Mouse (Mus musculus) small intestine, adult 2 months (tissue): ENCODE measurements around the gene Apoo. TPM values are rescaled to one million over a fixed set of nuclear protein-coding genes. Genes with fewer than 3 reads are reported as not detected.
"Not testable (repeated sequence)": the region's sequence is repeated elsewhere in the genome, so short reads cannot be mapped to it uniquely, and the experiment has no call there.

Source experiments
- H3K27ac ChIP-seq: fragments of 200-500 bp; 2 replicates; pipeline ENCODE4 v1.5.1; 2012; ENCODE audit warnings: low read depth, low read length, control low read depth, inconsistent platforms; ENCODE audit not compliant: insufficient read depth
- H3K27me3 ChIP-seq: fragments of 200-500 bp; 2 replicates; pipeline ENCODE4 v1.6.1; 2012; ENCODE audit warnings: mild to moderate bottlenecking, moderate library complexity, low read length, inconsistent platforms; ENCODE audit not compliant: control insufficient read depth, insufficient read depth
- H3K36me3 ChIP-seq: fragments of 200-500 bp; 2 replicates; pipeline ENCODE4 v1.6.1; 2012; ENCODE audit warnings: mild to moderate bottlenecking, low read length, control low read depth, inconsistent platforms; ENCODE audit not compliant: control insufficient read depth, insufficient read depth
- H3K4me1 ChIP-seq: fragments of 200-500 bp; 2 replicates; pipeline ENCODE4 v1.6.1; 2012; ENCODE audit warnings: low read length, inconsistent platforms, mixed read lengths; ENCODE audit not compliant: control insufficient read depth, insufficient read depth, insufficient read length
- H3K4me3 ChIP-seq: fragments of 200-500 bp; 2 replicates; pipeline ENCODE4 v1.5.1; 2012; ENCODE audit warnings: low read depth, mild to moderate bottlenecking, control low read depth, inconsistent platforms, low read length, moderate library complexity
- CTCF ChIP-seq: fragments of 200-500 bp; IDR thresholded peaks from 2 replicates; pipeline ENCODE4 v1.5.1; 2012; ENCODE audit warnings: low read depth, mild to moderate bottlenecking, control low read depth, inconsistent platforms, low read length, moderate library complexity, mixed read lengths; ENCODE audit not compliant: insufficient replicate concordance, insufficient read length; ENCODE audit errors: extremely low read depth
- POLR2A ChIP-seq: fragments of 200-500 bp; IDR thresholded peaks from 2 replicates; pipeline ENCODE4 v1.6.1; 2012; ENCODE audit warnings: low read depth, mild to moderate bottlenecking, control low read depth, inconsistent platforms, low read length, moderate library complexity
- WGBS: fragments of 180-500 bp; shearing (Covaris S2); methylation state at CpG from one replicate; pipeline ENCODE4 v1.1.7; 2018; 5-methylcytosine and 5-hydroxymethylcytosine counted together
- polyA plus RNA-seq: library from polyadenylated mRNA; depleted of rRNA; stranded (reverse); fragments of >200 nt; gene quantifications from 2 replicates; pipeline ENCODE4 v1.2.3, GENCODE M21; 2012; rRNA removed

Gene Apoo
- 1.8 and 2.4 TPM in 2 replicates for polyA plus RNA-seq

DNA sequence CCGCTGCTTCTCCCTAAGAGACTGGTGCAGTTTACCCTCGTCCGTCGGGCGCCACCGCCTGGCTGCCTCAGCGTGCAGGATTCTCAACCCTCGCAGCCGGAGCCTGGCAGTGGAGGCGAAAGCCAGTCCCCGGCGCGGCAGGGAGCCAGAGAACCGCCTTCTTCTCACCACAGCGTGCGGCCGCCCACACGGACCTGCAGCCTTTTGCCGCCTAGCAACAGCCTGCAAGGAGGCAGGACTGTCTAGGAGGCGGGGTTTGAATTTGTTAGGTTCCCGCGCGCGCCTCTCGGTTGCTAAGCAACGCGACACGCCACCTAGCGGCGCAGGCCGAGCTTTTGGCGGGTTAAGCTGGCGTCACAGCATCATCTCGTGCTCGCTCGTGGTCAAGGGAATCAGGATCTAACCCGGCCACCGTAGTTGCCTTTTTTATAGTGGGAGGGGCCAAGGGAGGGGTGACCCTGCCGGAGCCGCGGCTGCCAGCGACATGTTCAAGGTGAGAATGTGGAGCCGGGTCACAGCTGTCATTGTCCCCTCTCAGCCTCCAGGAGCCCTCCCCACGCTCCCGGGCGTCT lies at the start of gene Apoo, which contains the start of gene Fam90a1b:
Gene Apoo (plus strand): TSS at position 448 of the 572 bp plus-strand sequence.
Gene Fam90a1b (minus strand): TSS at position 108 of the 572 bp plus-strand sequence.
- H3K27me3 ChIP-seq = peaks cover 12% of the 10 kb centered on the region
- 0 out of 2 replicates have a peak, but pooled peaks have one; percentile 14 for TF ChIP-seq POLR2A
- TF ChIP-seq CTCF = peak; percentile 48
- no peaks in the 10 kb centered on the region for H3K36me3 ChIP-seq
- WGBS = 9% methylated on average over 46 of the region's 46 CpGs
- H3K4me3 ChIP-seq = peak within 1 kb of the TSS; percentile 98
- no peaks in the 10 kb centered on the region for H3K4me1 ChIP-seq
- H3K27ac ChIP-seq = peak within 1 kb of the TSS; percentile 29; the same call in 1 of the 2 replicates

DNA sequence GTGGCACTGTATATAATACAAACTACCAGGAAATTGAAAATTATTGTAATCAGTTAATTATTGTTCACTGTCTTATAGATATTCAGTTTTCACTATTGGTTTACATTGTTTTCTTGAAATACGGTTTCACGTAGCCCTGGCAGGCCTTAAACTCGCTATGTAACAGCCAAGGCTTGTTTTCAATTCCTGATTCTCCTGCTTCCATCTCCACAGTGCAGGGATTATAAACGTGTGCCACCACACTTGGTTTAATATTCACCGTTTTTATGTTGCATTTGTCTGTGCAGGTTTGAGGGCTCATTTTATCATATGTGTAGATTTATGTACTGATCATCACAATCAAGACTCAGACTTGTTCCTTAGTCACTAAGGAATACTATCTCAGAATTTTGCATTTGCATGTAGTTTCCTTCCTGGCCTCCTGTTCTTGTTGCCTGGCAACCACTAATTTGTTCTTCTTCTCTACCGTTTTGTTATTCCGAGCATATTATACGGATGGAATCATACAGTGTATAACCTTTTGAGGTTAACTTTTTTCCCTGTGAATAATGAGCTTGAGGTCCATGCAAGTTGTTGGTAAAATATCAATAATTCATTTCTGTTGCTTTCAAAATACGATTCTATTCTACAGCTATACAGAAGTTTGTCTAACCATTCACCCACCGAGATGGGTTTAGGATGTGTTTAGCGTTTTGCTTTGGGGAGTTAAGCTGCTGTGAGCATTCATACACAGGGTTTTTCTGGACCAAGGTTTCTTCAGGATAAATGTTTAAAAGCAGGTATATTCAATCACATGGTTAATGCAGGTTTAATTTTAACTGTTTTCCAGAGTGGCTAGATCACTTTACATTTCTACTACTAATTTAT lies 45.6 kb upstream of the Apoo start:
- Histone ChIP-seq H3K27ac (no peak overlapping the region), H3K4me3 (no peak overlapping the region), H3K36me3 (no peaks in the 10 kb centered on the region), H3K4me1 (no peaks in the 10 kb centered on the region), H3K27me3 (no peaks in the 10 kb centered on the region)
- TF ChIP-seq CTCF (no peak), POLR2A (no peak)
- WGBS = 79% methylated on average over 11 of the region's 11 CpGs

DNA sequence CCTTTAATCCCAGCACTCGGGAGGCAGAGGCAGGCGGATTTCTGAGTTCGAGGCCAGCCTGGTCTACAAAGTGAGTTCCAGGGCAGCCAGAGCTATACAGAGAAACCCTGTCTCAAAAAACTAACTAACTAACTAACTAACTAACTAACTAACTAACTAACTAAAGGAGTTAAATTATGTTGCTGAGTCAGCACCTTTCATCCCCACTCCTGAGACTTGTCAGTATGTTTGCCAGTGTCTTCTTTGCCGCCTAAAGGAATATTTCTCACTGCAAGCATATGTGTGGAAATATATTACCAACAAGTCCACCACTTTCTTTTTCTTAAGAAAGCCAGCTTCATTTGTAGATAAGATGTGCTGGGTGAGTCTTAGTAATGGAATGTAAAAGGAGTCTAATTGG lies 23.3 kb upstream of the Apoo start:
- H3K27ac ChIP-seq, H3K4me1 ChIP-seq, H3K4me3 ChIP-seq, H3K27me3 ChIP-seq, H3K36me3 ChIP-seq: not testable (repeated sequence)
- WGBS = 85% methylated on average over 4 of the region's 4 CpGs

DNA sequence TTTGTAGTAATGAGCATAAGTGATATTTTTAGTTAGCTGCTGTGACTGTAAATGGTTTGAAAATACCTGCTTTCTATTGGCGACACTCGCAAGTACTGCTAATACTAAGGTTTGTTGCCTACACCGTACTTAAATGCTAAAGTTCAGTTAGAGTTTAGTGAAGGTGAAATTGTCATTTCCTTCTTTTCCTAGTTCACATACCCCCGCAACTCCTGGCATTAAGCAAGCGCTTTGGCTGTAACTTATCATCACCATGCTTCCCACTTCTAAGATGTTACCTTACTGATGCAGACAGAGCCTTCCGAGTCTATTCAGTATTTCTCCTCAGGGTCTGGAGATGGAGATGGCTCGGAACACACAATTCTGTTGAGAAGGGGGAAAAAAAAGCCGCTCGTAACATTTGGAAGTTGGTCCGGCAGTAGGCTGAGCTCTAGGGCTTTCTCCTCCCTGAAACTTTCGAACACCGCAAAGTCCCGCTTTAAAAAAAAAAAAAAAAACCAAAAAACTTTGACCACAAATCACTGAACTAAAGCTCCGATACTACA lies 1.5 kb upstream of the Apoo start:
- H3K4me3 ChIP-seq = 0 out of 2 replicates have a peak overlapping the region, but pooled peaks have one; percentile 40
- TF ChIP-seq CTCF (no peak), POLR2A (no peak)
- no peaks in the 10 kb centered on the region for H3K36me3 ChIP-seq
- no peak overlapping the region for H3K27ac ChIP-seq
- 25% methylated on average over 14 of the region's 14 CpGs for WGBS
- no peaks in the 10 kb centered on the region for H3K4me1 ChIP-seq
- peaks cover 12% of the 10 kb centered on the region for H3K27me3 ChIP-seq

DNA sequence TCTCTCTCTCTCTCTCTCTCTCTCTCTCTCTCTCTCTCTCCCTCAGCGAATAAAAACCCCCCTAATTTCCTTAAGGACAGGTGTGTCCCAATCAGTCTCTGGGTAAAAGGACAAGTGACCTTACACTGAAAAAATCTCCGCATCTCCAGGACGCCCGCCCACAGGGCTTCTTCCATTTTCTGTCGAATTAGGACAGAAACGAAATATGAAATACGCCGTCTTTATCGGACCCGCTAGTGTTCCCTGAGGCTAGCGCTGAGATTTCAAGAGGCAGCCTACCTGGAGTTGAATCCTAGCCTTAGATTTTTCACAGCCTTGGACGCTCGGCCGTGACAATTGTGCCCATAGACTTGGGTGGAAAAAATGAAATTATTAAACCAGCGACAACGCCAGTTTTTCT lies 888 bp upstream of the Apoo start:
- Histone ChIP-seq H3K4me3 (peak overlapping the region; percentile 40), H3K27me3 (peaks cover 12% of the 10 kb centered on the region)

DNA sequence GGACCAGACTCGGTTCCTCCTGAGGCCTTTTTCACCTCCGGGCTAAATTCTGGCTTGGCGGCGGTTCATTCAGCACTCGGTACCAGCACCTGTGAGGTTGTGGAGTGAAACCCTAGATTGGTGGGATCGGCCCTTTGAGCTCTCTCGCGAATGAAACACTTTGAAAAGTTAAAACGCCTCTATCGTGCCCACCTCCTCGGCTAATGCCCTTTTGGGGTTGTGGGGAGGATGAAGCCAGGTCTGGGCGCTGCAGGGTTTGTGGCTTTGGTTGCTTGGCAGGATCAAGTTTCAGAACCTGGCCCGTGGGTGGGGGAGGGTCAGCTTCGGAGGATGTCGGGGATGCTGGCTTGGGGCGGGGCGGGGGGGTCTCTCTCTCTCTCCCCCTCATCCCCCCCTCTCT lies 331 bp downstream of the Apoo start:
- Histone ChIP-seq H3K4me3 (peak overlapping the region; percentile 98), H3K4me1 (no peaks in the 10 kb centered on the region), H3K27me3 (peaks cover 12% of the 10 kb centered on the region), H3K36me3 (no peaks in the 10 kb centered on the region), H3K27ac (peak overlapping the region; percentile 29; the same call in 1 of the 2 replicates)
- TF ChIP-seq POLR2A (no peak), CTCF (no peak)
- 8% methylated on average over 17 of the region's 17 CpGs for WGBS

More for the DNA sequence above, 888 bp upstream of the Apoo start:
- no peak overlapping the region for H3K27ac ChIP-seq
- H3K4me1 ChIP-seq = no peaks in the 10 kb centered on the region
- no peak for TF ChIP-seq POLR2A
- TF ChIP-seq CTCF = no peak
- WGBS = 10% methylated on average over 16 of the region's 16 CpGs
- H3K36me3 ChIP-seq = no peaks in the 10 kb centered on the region

DNA sequence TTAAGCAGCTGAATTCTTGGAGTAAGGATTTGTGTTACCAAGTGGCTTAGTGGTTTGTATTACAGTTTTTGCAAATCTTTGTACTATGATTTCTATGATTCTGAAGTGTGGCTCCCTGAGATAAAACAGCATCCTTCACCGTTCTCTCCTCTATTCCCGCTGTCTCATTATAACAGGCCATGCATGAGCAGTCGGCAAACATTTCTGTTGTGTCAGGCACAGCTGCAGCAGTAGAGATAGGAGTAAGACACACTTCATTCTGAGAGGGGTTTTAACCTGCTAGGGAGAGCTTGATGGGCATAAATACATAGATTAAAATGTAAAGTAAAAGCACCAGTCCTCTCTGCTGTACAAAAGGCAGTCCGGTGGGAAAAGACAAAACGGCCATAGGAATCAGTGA lies 11.8 kb downstream of the Apoo start:
- TF ChIP-seq CTCF (no peak), POLR2A (no peak)
- H3K36me3 ChIP-seq = peaks cover 6% of the 10 kb centered on the region
- H3K27ac ChIP-seq = no peak overlapping the region
- H3K27me3 ChIP-seq = no peaks in the 10 kb centered on the region
- H3K4me3 ChIP-seq = no peak overlapping the region
- 94% methylated on average over 5 of the region's 5 CpGs for WGBS
- H3K4me1 ChIP-seq = no peaks in the 10 kb centered on the region
